11 mouse cellular contexts compared by ENCODE assay signal in the genomic region with DNA sequence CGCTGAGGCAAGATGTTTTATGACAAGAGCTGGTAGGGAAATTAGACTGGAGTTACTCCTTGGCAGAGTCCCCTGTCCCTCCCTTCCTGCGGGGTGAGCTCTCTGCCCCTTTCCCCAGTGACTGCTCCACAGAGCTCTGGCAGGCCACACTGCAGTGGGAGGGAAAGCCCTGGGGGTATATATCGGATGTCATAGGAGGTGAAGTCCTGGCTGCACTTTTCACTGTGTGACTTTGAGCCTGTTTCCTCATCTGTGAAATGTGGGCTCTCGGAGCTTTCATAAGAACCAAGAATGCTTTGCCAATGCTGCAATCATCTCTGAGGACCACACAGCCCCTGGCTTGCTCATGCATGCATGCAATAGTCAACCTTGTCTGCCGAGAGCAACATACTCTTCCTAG. TPM values are rescaled to one million over a fixed set of nuclear protein-coding genes. Genes with fewer than 3 reads are reported as not detected.
DNase-seq lines count a peak whose midpoint lies in the region; ATAC-seq and TF ChIP-seq lines count a peak whose summit lies in the region.
"Had no signal": no experiment of that assay in that cellular context is flagged by ENCODE, and none has a peak within 500 bp of the region (broad histone marks: within the 10 kb centered on the region; RNA-seq: fewer than 3 reads in every experiment).

No protein-coding gene starts in this region.

- TF ChIP-seq POLR2A in bone marrow, adult 2 months (IDR thresholded peaks at IDR 0.05; ENCODE audit: borderline replicate concordance, control insufficient read depth, low read depth, low read length), result no peak

- H3K27me3 ChIP-seq in intestine, embryonic 14.5 days (replicated peaks; ENCODE audit: control insufficient read depth, insufficient read depth, low read length), result no peaks in the 10 kb centered on the region
- no peaks in the 10 kb centered on the region for H3K27me3 ChIP-seq in intestine, postnatal 0 days (replicated peaks; ENCODE audit: control insufficient read depth, insufficient read depth, low read length)
- H3K27me3 ChIP-seq in limb, embryonic 15.5 days, result no peaks in the 10 kb centered on the region
- H3K27me3 ChIP-seq in forebrain, embryonic 13.5 days, result no peaks in the 10 kb centered on the region

- H3K4me2 ChIP-seq in intestine, embryonic 14.5 days (ENCODE audit: low read length), result no peak overlapping the region
- H3K4me2 ChIP-seq in intestine, postnatal 0 days (replicated peaks; ENCODE audit: low read depth), result no peak overlapping the region
- no peak overlapping the region for H3K4me2 ChIP-seq in limb, embryonic 15.5 days
- no peak overlapping the region for H3K4me2 ChIP-seq in forebrain, embryonic 13.5 days

- no peak overlapping the region for H3K9ac ChIP-seq in intestine, embryonic 14.5 days (ENCODE audit: low read length)
- no peak overlapping the region for H3K9ac ChIP-seq in intestine, postnatal 0 days (ENCODE audit: low read depth, low read length)
- H3K9ac ChIP-seq in limb, embryonic 15.5 days, result no peak overlapping the region
- no peak overlapping the region for H3K9ac ChIP-seq in forebrain, embryonic 13.5 days
- H3K9ac ChIP-seq: liver, embryonic 14.5 days had no signal

- no peaks in the 10 kb centered on the region for H3K9me3 ChIP-seq in intestine, embryonic 14.5 days (ENCODE audit: control insufficient read depth, low read length)
- H3K9me3 ChIP-seq in intestine, postnatal 0 days (ENCODE audit: control insufficient read depth), result no peaks in the 10 kb centered on the region
- H3K9me3 ChIP-seq in limb, embryonic 15.5 days, result no peaks in the 10 kb centered on the region
- H3K9me3 ChIP-seq in forebrain, embryonic 13.5 days (replicated peaks), result no peaks in the 10 kb centered on the region

- no peaks in the 10 kb centered on the region for H3K36me3 ChIP-seq in intestine, embryonic 14.5 days (ENCODE audit: control insufficient read depth, insufficient read depth, low read length)
- no peaks in the 10 kb centered on the region for H3K36me3 ChIP-seq in intestine, postnatal 0 days (ENCODE audit: control insufficient read depth, insufficient read depth)
- H3K36me3 ChIP-seq in limb, embryonic 15.5 days, result no peaks in the 10 kb centered on the region
- H3K36me3 ChIP-seq in forebrain, embryonic 13.5 days (ENCODE audit: poor library complexity, severe bottlenecking), result no peaks in the 10 kb centered on the region

- no peak for ATAC-seq in intestine, embryonic 14.5 days (replicated peaks; ENCODE audit: low FRiP score, low TSS enrichment, low read depth)
- no peak for ATAC-seq in intestine, postnatal 0 days
- no peak for ATAC-seq in limb, embryonic 15.5 days (ENCODE audit: insufficient number of reproducible peaks, low FRiP score, low TSS enrichment, low read depth)
- no peak for ATAC-seq in forebrain, embryonic 13.5 days

- peaks cover 14% of the 10 kb centered on the region for H3K4me1 ChIP-seq in intestine, embryonic 14.5 days (replicated peaks; ENCODE audit: control insufficient read depth, insufficient read depth, low read length)
- no peaks in the 10 kb centered on the region for H3K4me1 ChIP-seq in intestine, postnatal 0 days (replicated peaks; ENCODE audit: control insufficient read depth, insufficient read depth, low read length)
- no peaks in the 10 kb centered on the region; the same call in 1 of the 2 replicates for H3K4me1 ChIP-seq in bone marrow, adult 2 months (ENCODE audit: control insufficient read depth, insufficient read depth, low read length)
- H3K4me1 ChIP-seq in limb, embryonic 15.5 days, result peaks cover 11% of the 10 kb centered on the region
- no peaks in the 10 kb centered on the region for H3K4me1 ChIP-seq in forebrain, embryonic 13.5 days

- no peak for TF ChIP-seq CTCF in intestine, postnatal 0 days (IDR thresholded peaks at IDR 0.05; ENCODE audit: low read depth)
- TF ChIP-seq CTCF in bone marrow, adult 2 months (IDR thresholded peaks at IDR 0.05; ENCODE audit: control insufficient read depth, insufficient read depth, low read length), result no peak

- H3K27ac ChIP-seq in intestine, embryonic 14.5 days (ENCODE audit: low read depth), result peak overlapping the region; percentile 35; the same call in 1 of the 2 replicates
- no peak overlapping the region for H3K27ac ChIP-seq in intestine, postnatal 0 days (ENCODE audit: low read depth, low read length)
- H3K27ac ChIP-seq in bone marrow, adult 2 months (ENCODE audit: control insufficient read depth, insufficient read depth, low read depth, low read length, poor library complexity), result peak overlapping the region; percentile 66; the same call in 1 of the 2 replicates
- peak overlapping the region; percentile 59; the same call in 1 of the 2 replicates for H3K27ac ChIP-seq in limb, embryonic 15.5 days
- no peak overlapping the region for H3K27ac ChIP-seq in forebrain, embryonic 13.5 days
- H3K27ac ChIP-seq: liver, embryonic 14.5 days had no signal

- 57% methylated on average over 5 of the region's 5 CpGs for WGBS in intestine, embryonic 14.5 days
- 68% methylated on average over 5 of the region's 5 CpGs for WGBS in intestine, postnatal 0 days
- WGBS in bone marrow, adult 2 months, result 32% methylated on average over 5 of the region's 5 CpGs
- 37% methylated on average over 5 of the region's 5 CpGs for WGBS in limb, embryonic 15.5 days
- 80% methylated on average over 5 of the region's 5 CpGs for WGBS in forebrain, embryonic 13.5 days

- no peak for DNase-seq in intestine, embryonic 14.5 days (ENCODE audit: low spot score)
- peak; percentile 98 for DNase-seq in gonadal fat pad, adult 2 months (ENCODE audit: low read depth)
- DNase-seq in cerebellum, adult 11 months, result no peak
- no peak for DNase-seq in cerebellum, adult 11-12 months
- DNase-seq: midbrain, embryonic 14.5 days; spleen, adult 18-20 months had no signal

- H3K4me3 ChIP-seq in intestine, embryonic 14.5 days (ENCODE audit: low read depth, low read length), result no peak overlapping the region
- H3K4me3 ChIP-seq in intestine, postnatal 0 days (ENCODE audit: low read depth, low read length), result no peak overlapping the region
- H3K4me3 ChIP-seq in bone marrow, adult 2 months (replicated peaks; ENCODE audit: control insufficient read depth, low read depth, low read length), result no peak overlapping the region
- H3K4me3 ChIP-seq in limb, embryonic 15.5 days, result no peak overlapping the region
- H3K4me3 ChIP-seq in forebrain, embryonic 13.5 days, result no peak overlapping the region

RNA-seq across cellular contexts. Expression of gene Amotl2, which starts 30.3 kb away (rescaled TPM):
- 29.3 and 33.6 TPM in 2 replicates for polyA plus RNA-seq in intestine, embryonic 14.5 days (2014; fragmentation: Nextera tagmentation; extraction: Ambion mirVana)
- polyA plus RNA-seq in intestine, postnatal 0 days (2015; fragmentation: Nextera tagmentation; extraction: Ambion mirVana), result 12.4 and 13.4 TPM in 2 replicates
- polyA plus RNA-seq in bone marrow, adult 2 months (2011; ENCODE audit: insufficient read depth, insufficient read length, low replicate concordance, missing spikeins), result 2.1 and 26.3 TPM in 2 replicates
- 59.7 and 62.2 TPM in 2 replicates for polyA plus RNA-seq in gonadal fat pad, adult 2 months (2012; rRNA removed)
- 60.7 and 61.5 TPM in 2 replicates for polyA plus RNA-seq in limb, embryonic 15.5 days (2015; fragmentation: Nextera tagmentation; extraction: Ambion mirVana)
- polyA plus RNA-seq in forebrain, embryonic 13.5 days (2015; fragmentation: Nextera tagmentation; extraction: Ambion mirVana), result 46.9 and 55.3 TPM in 2 replicates

Comparison
In these comparisons a context has a peak if more than half of its experiments do, and no peak if none do; other contexts are left out.
1. H3K27ac ChIP-seq: peak in intestine, embryonic 14.5 days (single experiment), bone marrow, adult 2 months (single experiment) and limb, embryonic 15.5 days (single experiment); none in intestine, postnatal 0 days (single experiment) and forebrain, embryonic 13.5 days (single experiment).